Mouse (Mus musculus) ES-Bruce4 (cell line): ENCODE results near the gene Kalrn.

Experiments
- CTCF ChIP-seq: IDR thresholded peaks from one replicate; pipeline ENCODE4 v1.8.1; 2011; ENCODE audit warnings: low read depth, low read length
- EP300 ChIP-seq: IDR thresholded peaks from 2 replicates; pipeline ENCODE4 v1.6.1; 2011; ENCODE audit warnings: low read depth, low read length; ENCODE audit not compliant: insufficient read depth

GRCm38 (mm10) chr16:34157386-34158135 lies 415.8 kb downstream of the Kalrn start:
- no peak for TF ChIP-seq CTCF
- no peak for TF ChIP-seq EP300
